Mouse (Mus musculus): ENCODE results near the gene Lama4. TPM values are rescaled to one million over a fixed set of nuclear protein-coding genes. Genes with fewer than 3 reads are reported as not detected.

Gene Lama4
- polyA plus RNA-seq, 1 experiment, result 2.3 TPM

GRCm38 (mm10) chr10:38979699-38980098 is 14.4 kb downstream of the Lama4 start:
- Histone ChIP-seq H3K4me3 (ENCODE audit: control insufficient read depth, low read depth, low read length) (no peak overlapping the region), H3K36me3 (ENCODE audit: control insufficient read depth, insufficient read depth, low read length) (no peaks in the 10 kb centered on the region), H3K27me3 (ENCODE audit: control insufficient read depth, insufficient read depth, low read length) (no peaks in the 10 kb centered on the region), H3K27ac (ENCODE audit: control insufficient read depth, insufficient read depth, low read depth, low read length) (no peak overlapping the region), H3K4me1 (ENCODE audit: control insufficient read depth, insufficient read depth, low read length) (no peaks in the 10 kb centered on the region)
- no peak for TF ChIP-seq POLR2A (IDR thresholded peaks at IDR 0.05; ENCODE audit: control insufficient read depth, low read depth, low read length)
- TF ChIP-seq CTCF (IDR thresholded peaks at IDR 0.05; ENCODE audit: control insufficient read depth, insufficient read depth, insufficient replicate concordance, low read depth, low read length), result no peak

GRCm38 (mm10) chr10:38980980-38981379 is 15.7 kb downstream of the Lama4 start:
- Histone ChIP-seq H3K27ac (ENCODE audit: control insufficient read depth, insufficient read depth, low read depth, low read length) (no peak overlapping the region), H3K4me1 (ENCODE audit: control insufficient read depth, insufficient read depth, low read length) (no peaks in the 10 kb centered on the region), H3K36me3 (ENCODE audit: control insufficient read depth, insufficient read depth, low read length) (no peaks in the 10 kb centered on the region), H3K27me3 (ENCODE audit: control insufficient read depth, insufficient read depth, low read length) (no peaks in the 10 kb centered on the region), H3K4me3 (ENCODE audit: control insufficient read depth, low read depth, low read length) (no peak overlapping the region)
- no peak for TF ChIP-seq POLR2A (IDR thresholded peaks at IDR 0.05; ENCODE audit: control insufficient read depth, low read depth, low read length)
- no peak for TF ChIP-seq CTCF (IDR thresholded peaks at IDR 0.05; ENCODE audit: control insufficient read depth, insufficient read depth, insufficient replicate concordance, low read depth, low read length)

- H3K4me3 ChIP-seq (ENCODE audit: control insufficient read depth, low read depth, low read length), result no peak overlapping the region
- peak overlapping the region; percentile 21; the same call in 1 of the 2 replicates for H3K27ac ChIP-seq (ENCODE audit: control insufficient read depth, insufficient read depth, low read depth, low read length)
- H3K36me3 ChIP-seq (ENCODE audit: control insufficient read depth, insufficient read depth, low read length), result no peaks in the 10 kb centered on the region
- no peaks in the 10 kb centered on the region for H3K4me1 ChIP-seq (ENCODE audit: control insufficient read depth, insufficient read depth, low read length)
- TF ChIP-seq CTCF (IDR thresholded peaks at IDR 0.05; ENCODE audit: control insufficient read depth, insufficient read depth, insufficient replicate concordance, low read depth, low read length), result no peak
- TF ChIP-seq POLR2A (IDR thresholded peaks at IDR 0.05; ENCODE audit: control insufficient read depth, low read depth, low read length), result no peak
- H3K27me3 ChIP-seq (ENCODE audit: control insufficient read depth, insufficient read depth, low read length), result no peaks in the 10 kb centered on the region
Observed at GRCm38 (mm10) chr10:38984358-38985075, 19.2 kb downstream of the Lama4 start.

GRCm38 (mm10) chr10:38986053-38986452 is 20.7 kb downstream of the Lama4 start:
- TF ChIP-seq POLR2A (IDR thresholded peaks at IDR 0.05; ENCODE audit: control insufficient read depth, low read depth, low read length) (no peak), CTCF (IDR thresholded peaks at IDR 0.05; ENCODE audit: control insufficient read depth, insufficient read depth, insufficient replicate concordance, low read depth, low read length) (no peak)
- no peaks in the 10 kb centered on the region for H3K27me3 ChIP-seq (ENCODE audit: control insufficient read depth, insufficient read depth, low read length)
- no peak overlapping the region for H3K4me3 ChIP-seq (ENCODE audit: control insufficient read depth, low read depth, low read length)
- H3K4me1 ChIP-seq (ENCODE audit: control insufficient read depth, insufficient read depth, low read length), result no peaks in the 10 kb centered on the region
- no peak overlapping the region for H3K27ac ChIP-seq (ENCODE audit: control insufficient read depth, insufficient read depth, low read depth, low read length)
- H3K36me3 ChIP-seq (ENCODE audit: control insufficient read depth, insufficient read depth, low read length), result no peaks in the 10 kb centered on the region

GRCm38 (mm10) chr10:38992827-38993226 is 27.5 kb downstream of the Lama4 start:
- H3K27ac ChIP-seq (ENCODE audit: control insufficient read depth, insufficient read depth, low read depth, low read length), result no peak overlapping the region
- no peaks in the 10 kb centered on the region for H3K4me1 ChIP-seq (ENCODE audit: control insufficient read depth, insufficient read depth, low read length)
- TF ChIP-seq CTCF (IDR thresholded peaks at IDR 0.05; ENCODE audit: control insufficient read depth, insufficient read depth, insufficient replicate concordance, low read depth, low read length), result no peak
- TF ChIP-seq POLR2A (IDR thresholded peaks at IDR 0.05; ENCODE audit: control insufficient read depth, low read depth, low read length), result no peak
- no peak overlapping the region for H3K4me3 ChIP-seq (ENCODE audit: control insufficient read depth, low read depth, low read length)
- H3K36me3 ChIP-seq (ENCODE audit: control insufficient read depth, insufficient read depth, low read length), result no peaks in the 10 kb centered on the region
- no peaks in the 10 kb centered on the region for H3K27me3 ChIP-seq (ENCODE audit: control insufficient read depth, insufficient read depth, low read length)

GRCm38 (mm10) chr10:38993632-38994424 is 28.5 kb downstream of the Lama4 start:
- Histone ChIP-seq H3K27me3 (ENCODE audit: control insufficient read depth, insufficient read depth, low read length) (no peaks in the 10 kb centered on the region), H3K4me3 (ENCODE audit: control insufficient read depth, low read depth, low read length) (no peak overlapping the region), H3K27ac (ENCODE audit: control insufficient read depth, insufficient read depth, low read depth, low read length) (no peak overlapping the region), H3K36me3 (ENCODE audit: control insufficient read depth, insufficient read depth, low read length) (no peaks in the 10 kb centered on the region), H3K4me1 (ENCODE audit: control insufficient read depth, insufficient read depth, low read length) (no peaks in the 10 kb centered on the region)
- TF ChIP-seq POLR2A (IDR thresholded peaks at IDR 0.05; ENCODE audit: control insufficient read depth, low read depth, low read length) (no peak), CTCF (IDR thresholded peaks at IDR 0.05; ENCODE audit: control insufficient read depth, insufficient read depth, insufficient replicate concordance, low read depth, low read length) (no peak)

- H3K27me3 ChIP-seq (ENCODE audit: control insufficient read depth, insufficient read depth, low read length), result no peaks in the 10 kb centered on the region
- no peaks in the 10 kb centered on the region for H3K36me3 ChIP-seq (ENCODE audit: control insufficient read depth, insufficient read depth, low read length)
- no peak for TF ChIP-seq CTCF (IDR thresholded peaks at IDR 0.05; ENCODE audit: control insufficient read depth, insufficient read depth, insufficient replicate concordance, low read depth, low read length)
- TF ChIP-seq POLR2A (IDR thresholded peaks at IDR 0.05; ENCODE audit: control insufficient read depth, low read depth, low read length), result no peak
- H3K4me3 ChIP-seq (ENCODE audit: control insufficient read depth, low read depth, low read length), result no peak overlapping the region
- no peak overlapping the region for H3K27ac ChIP-seq (ENCODE audit: control insufficient read depth, insufficient read depth, low read depth, low read length)
- no peaks in the 10 kb centered on the region for H3K4me1 ChIP-seq (ENCODE audit: control insufficient read depth, insufficient read depth, low read length)
Observed at GRCm38 (mm10) chr10:38994719-38995450, 29.6 kb downstream of the Lama4 start.

All from testis, adult 2 months (tissue).